24 mouse cellular contexts compared by ENCODE assay signal in the genomic region with DNA sequence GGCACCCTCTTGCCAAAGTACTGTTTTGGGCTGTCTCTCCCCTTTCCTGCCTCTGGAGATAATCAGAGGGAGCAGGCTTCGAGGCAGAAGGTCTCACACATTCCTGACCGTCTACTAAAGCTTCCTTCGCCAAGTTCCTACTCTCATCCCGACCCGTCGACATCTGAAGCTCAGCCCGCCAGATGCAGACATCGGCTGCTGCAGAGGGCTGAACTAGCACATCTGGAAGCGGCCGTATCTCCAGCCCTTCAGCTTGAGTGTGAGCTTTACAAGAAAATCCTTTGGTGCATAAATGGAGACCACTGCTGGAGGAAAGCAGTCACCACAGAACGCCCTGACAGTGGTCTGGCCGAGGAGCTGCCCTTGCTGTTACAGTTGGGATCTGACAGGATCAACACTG. TPM values are rescaled to one million over a fixed set of nuclear protein-coding genes. Genes with fewer than 3 reads are reported as not detected.
DNase-seq lines count a peak whose midpoint lies in the region; ATAC-seq and TF ChIP-seq lines count a peak whose summit lies in the region.
"Had no signal": no experiment of that assay in that cellular context is flagged by ENCODE, and none has a peak within 500 bp of the region (broad histone marks: within the 10 kb centered on the region; RNA-seq: fewer than 3 reads in every experiment).

No protein-coding gene starts in this region.

- TF ChIP-seq CTCF in intestine, postnatal 0 days (IDR thresholded peaks at IDR 0.05; ENCODE audit: low read depth) = 0 out of 2 replicates have a peak, but pooled peaks have one; percentile 10

- no peak overlapping the region for H3K4me3 ChIP-seq in intestine, postnatal 0 days (ENCODE audit: low read depth, low read length)
- H3K4me3 ChIP-seq in intestine, embryonic 15.5 days (replicated peaks) = no peak overlapping the region
- no peak overlapping the region for H3K4me3 ChIP-seq in ES-E14 (ENCODE audit: insufficient read depth in 1 of 2, low read depth in 1 of 2, low read length in 2 of 2, poor library complexity in 1 of 2, severe bottlenecking in 1 of 2)
- no peak overlapping the region for H3K4me3 ChIP-seq in limb, embryonic 12.5 days (replicated peaks)
- H3K4me3 ChIP-seq: heart, embryonic 10.5 days; hindbrain, embryonic 10.5 days had no signal

- no peaks in the 10 kb centered on the region for H3K27me3 ChIP-seq in intestine, postnatal 0 days (replicated peaks; ENCODE audit: control insufficient read depth, insufficient read depth, low read length)
- no peaks in the 10 kb centered on the region for H3K27me3 ChIP-seq in intestine, embryonic 15.5 days (replicated peaks)
- H3K27me3 ChIP-seq in limb, embryonic 12.5 days = no peaks in the 10 kb centered on the region

- no peaks in the 10 kb centered on the region for H3K4me1 ChIP-seq in intestine, postnatal 0 days (replicated peaks; ENCODE audit: control insufficient read depth, insufficient read depth, low read length)
- H3K4me1 ChIP-seq in intestine, embryonic 15.5 days (replicated peaks) = peaks cover 5% of the 10 kb centered on the region
- H3K4me1 ChIP-seq in ES-E14 (ENCODE audit: control insufficient read depth in 2 of 2, insufficient read depth in 2 of 2, low read length in 2 of 2, poor library complexity in 1 of 2) = peaks cover 32 to 44% of the 10 kb centered on the region in 2 experiments
- H3K4me1 ChIP-seq in limb, embryonic 12.5 days (replicated peaks) = peaks cover 22% of the 10 kb centered on the region

- no peak overlapping the region for H3K9ac ChIP-seq in intestine, postnatal 0 days (ENCODE audit: low read depth, low read length)
- no peak overlapping the region for H3K9ac ChIP-seq in intestine, embryonic 15.5 days
- H3K9ac ChIP-seq in ES-E14 (ENCODE audit: insufficient read depth, low read depth, low read length, poor library complexity, severe bottlenecking) = no peak overlapping the region; the same call in 1 of the 2 replicates
- H3K9ac ChIP-seq in limb, embryonic 12.5 days (replicated peaks) = no peak overlapping the region

- in situ Hi-C loops in ES-E14 (cut with MboI; ENCODE audit: low sequenced_read_pairs in 2 of 2, unreplicated experiment in 2 of 2) = no loop called here

- 72% methylated on average over 12 of the region's 12 CpGs for WGBS in intestine, postnatal 0 days
- whole genome bisulfite sequencing in intestine, embryonic 15.5 days = 46% methylated on average over 12 of the region's 12 CpGs
- 33% methylated on average over 12 of the region's 12 CpGs for WGBS in limb, embryonic 12.5 days

- no peak overlapping the region for H3K27ac ChIP-seq in intestine, postnatal 0 days (ENCODE audit: low read depth, low read length)
- no peak overlapping the region for H3K27ac ChIP-seq in intestine, embryonic 15.5 days
- peak overlapping the region; percentile 3; the same call in 1 of the 2 replicates for H3K27ac ChIP-seq in ES-E14 (ENCODE audit: insufficient read depth, low read depth, low read length, poor library complexity, severe bottlenecking)
- 0 out of 2 replicates have a peak overlapping the region, but pooled peaks have one; percentile 17 for H3K27ac ChIP-seq in limb, embryonic 12.5 days
- H3K27ac ChIP-seq: heart, embryonic 10.5 days; hindbrain, embryonic 10.5 days; hindbrain, postnatal 0 days had no signal

- ATAC-seq in intestine, postnatal 0 days = no peak
- no peak for ATAC-seq in intestine, embryonic 15.5 days
- ATAC-seq in limb, embryonic 12.5 days (ENCODE audit: insufficient number of reproducible peaks, insufficient read depth, low FRiP score, low TSS enrichment, low read depth) = no peak
- ATAC-seq: forebrain, embryonic 14.5 days; hindbrain, postnatal 0 days had no signal

- no peak overlapping the region for H3K4me2 ChIP-seq in intestine, postnatal 0 days (replicated peaks; ENCODE audit: low read depth)
- no peak overlapping the region for H3K4me2 ChIP-seq in intestine, embryonic 15.5 days (replicated peaks)
- no peak overlapping the region for H3K4me2 ChIP-seq in limb, embryonic 12.5 days
- H3K4me2 ChIP-seq: midbrain, embryonic 11.5 days had no signal

- DNase-seq in embryo, embryonic 10 days (ENCODE audit: low spot score) = peak; percentile 17
- no peak for DNase-seq in embryo, embryonic 11 days
- DNase-seq in ES-E14 (ENCODE audit: low read depth, low spot score) = no peak
- DNase-seq in adrenal gland, postnatal 4 days (ENCODE audit: low spot score in 2 of 2) = no peak
- no peak for DNase-seq in right cerebral cortex, adult 2 months (ENCODE audit: low spot score in 2 of 2)
- DNase-seq: adrenal gland, postnatal 36 days; cerebellum, adult 18-20 months; cerebellum, postnatal 25 days; gastrocnemius, postnatal 36 days; kidney, adult 8-10 months; liver; retina, postnatal 1 day; spleen, adult 18-20 months had no signal

- H3K9me3 ChIP-seq in intestine, postnatal 0 days (ENCODE audit: control insufficient read depth) = no peaks in the 10 kb centered on the region
- no peaks in the 10 kb centered on the region for H3K9me3 ChIP-seq in intestine, embryonic 15.5 days
- H3K9me3 ChIP-seq in ES-E14 (ENCODE audit: control insufficient read depth, insufficient read depth, low read depth, low read length) = no peaks in the 10 kb centered on the region
- no peaks in the 10 kb centered on the region for H3K9me3 ChIP-seq in limb, embryonic 12.5 days
- H3K9me3 ChIP-seq: heart, embryonic 10.5 days; hindbrain, embryonic 10.5 days had no signal

- peaks cover 46% of the 10 kb centered on the region for H3K36me3 ChIP-seq in intestine, postnatal 0 days (ENCODE audit: control insufficient read depth, insufficient read depth)
- H3K36me3 ChIP-seq in intestine, embryonic 15.5 days = peaks cover 18% of the 10 kb centered on the region
- H3K36me3 ChIP-seq in ES-E14 (ENCODE audit: control insufficient read depth, insufficient read depth, low read length, poor library complexity, severe bottlenecking) = peaks cover 27% of the 10 kb centered on the region
- H3K36me3 ChIP-seq in limb, embryonic 12.5 days = peaks cover 35% of the 10 kb centered on the region

TF ChIP-seq in ES-E14, 5 proteins besides CTCF, POLR2A, EP300 and RAD21:
- TF ChIP-seq CHD2 (IDR thresholded peaks at IDR 0.05; ENCODE audit: low read depth, low read length) (no peak), ZC3H11A (IDR thresholded peaks at IDR 0.05; ENCODE audit: borderline replicate concordance, low read depth, low read length) (no peak), MAFK (IDR thresholded peaks at IDR 0.05; ENCODE audit: insufficient read depth, low read depth, low read length) (no peak), HCFC1 (IDR thresholded peaks at IDR 0.05; ENCODE audit: borderline replicate concordance, insufficient read depth, low read length) (no peak), ZNF384 (IDR thresholded peaks at IDR 0.05; ENCODE audit: low read depth, low read length) (no peak)

RNA-seq across cellular contexts. Expression of gene Rsc1a1, which starts 4.5 kb away (rescaled TPM):
- polyA plus RNA-seq in intestine, postnatal 0 days (2015; fragmentation: Nextera tagmentation; extraction: Ambion mirVana) = not detected in 2 replicates
- not detected in 2 replicates for polyA plus RNA-seq in intestine, embryonic 15.5 days (2015; fragmentation: Nextera tagmentation; extraction: Ambion mirVana)
- 10.5 and 13.3 TPM in 2 replicates for total RNA-seq in ES-E14 (2012; rRNA removed)
- 1.8 TPM in 1 of 2 replicates, not detected in the other for polyA plus RNA-seq in limb, embryonic 12.5 days (2016; fragmentation: Nextera tagmentation; extraction: Ambion mirVana)
- total RNA-seq in adrenal gland, postnatal 4 days (2021) = not detected
- polyA plus RNA-seq: hindbrain, postnatal 0 days; liver, embryonic 16.5 days; thymus, postnatal 0 days had no signal

RNA-seq across cellular contexts. Expression of gene Plekhm2, which starts 16.2 kb away (rescaled TPM):
- polyA plus RNA-seq in intestine, postnatal 0 days (2015; fragmentation: Nextera tagmentation; extraction: Ambion mirVana) = 3.1 and 6.0 TPM in 2 replicates
- polyA plus RNA-seq in intestine, embryonic 15.5 days (2015; fragmentation: Nextera tagmentation; extraction: Ambion mirVana) = 3.9 and 4.5 TPM in 2 replicates
- 6.2 and 6.8 TPM in 2 replicates for total RNA-seq in ES-E14 (2012; rRNA removed)
- 7.4 and 8.3 TPM in 2 replicates for polyA plus RNA-seq in limb, embryonic 12.5 days (2016; fragmentation: Nextera tagmentation; extraction: Ambion mirVana)
- 10 to 100 TPM; 55.5 to 60.5 TPM for total RNA-seq in adrenal gland, postnatal 4 days (2021)

RNA-seq across cellular contexts. Expression of gene Ddi2, which starts 42.3 kb away (rescaled TPM):
- polyA plus RNA-seq in intestine, postnatal 0 days (2015; fragmentation: Nextera tagmentation; extraction: Ambion mirVana) = 15.9 and 16.7 TPM in 2 replicates
- 23.3 and 24.4 TPM in 2 replicates for polyA plus RNA-seq in intestine, embryonic 15.5 days (2015; fragmentation: Nextera tagmentation; extraction: Ambion mirVana)
- 42.0 and 48.5 TPM in 2 replicates for total RNA-seq in ES-E14 (2012; rRNA removed)
- polyA plus RNA-seq in limb, embryonic 12.5 days (2016; fragmentation: Nextera tagmentation; extraction: Ambion mirVana) = 31.1 and 32.2 TPM in 2 replicates
- total RNA-seq in adrenal gland, postnatal 4 days (2021) = 10 to 100 TPM; 51.8 to 56.0 TPM

RNA-seq across cellular contexts. Expression of gene Slc25a34, which starts 57.3 kb away (rescaled TPM):
- 23.8 and 25.7 TPM in 2 replicates for polyA plus RNA-seq in intestine, postnatal 0 days (2015; fragmentation: Nextera tagmentation; extraction: Ambion mirVana)
- polyA plus RNA-seq in intestine, embryonic 15.5 days (2015; fragmentation: Nextera tagmentation; extraction: Ambion mirVana) = 3.3 and 4.3 TPM in 2 replicates
- 0.76 and 0.79 TPM in 2 replicates for total RNA-seq in ES-E14 (2012; rRNA removed)
- not detected in 2 replicates for polyA plus RNA-seq in limb, embryonic 12.5 days (2016; fragmentation: Nextera tagmentation; extraction: Ambion mirVana)
- total RNA-seq in adrenal gland, postnatal 4 days (2021) = 1 to 10 TPM; 7.4 to 9.5 TPM
- total RNA-seq: MEL had no signal
- polyA plus RNA-seq: forebrain, embryonic 14.5 days; midbrain, embryonic 11.5 days; thymus, postnatal 0 days had no signal

Comparison
In these comparisons a context has a peak if more than half of its experiments do, and no peak if none do; other contexts are left out.
1. H3K27ac ChIP-seq: peak in ES-E14 (single experiment) and limb, embryonic 12.5 days (single experiment); none in intestine, postnatal 0 days (single experiment) and intestine, embryonic 15.5 days (single experiment).